Mouse (Mus musculus) liver, embryonic 12.5 days (tissue): ENCODE data around the gene Ghr. TPM values are rescaled to one million over a fixed set of nuclear protein-coding genes. Genes with fewer than 3 reads are reported as not detected.

ENCODE experiments used
- ATAC-seq: fragments of 200-750 bp; cut with Nextera tagmentation; 2 replicates; pipeline ENCODE4 v1.8.0; 2017; ENCODE audit warnings: moderate number of reproducible peaks, mild to moderate bottlenecking, moderate library complexity
- H3K27ac ChIP-seq: fragments of 300-500 bp; sonication (generic); 2 replicates; pipeline ENCODE4 v1.5.1; 2016; ENCODE audit warnings: mild to moderate bottlenecking
- H3K27me3 ChIP-seq: fragments of 300-500 bp; sonication (generic); replicated peaks from 2 replicates; pipeline ENCODE4 v1.6.1; 2016; ENCODE audit warnings: mild to moderate bottlenecking, moderate library complexity
- H3K36me3 ChIP-seq: fragments of 300-500 bp; sonication (generic); 2 replicates; pipeline ENCODE4 v1.6.1; 2016; ENCODE audit warnings: mild to moderate bottlenecking, moderate library complexity
- H3K4me1 ChIP-seq: fragments of 300-500 bp; sonication (generic); 2 replicates; pipeline ENCODE4 v1.6.1; 2016
- H3K4me2 ChIP-seq: fragments of 300-500 bp; sonication (generic); 2 replicates; pipeline ENCODE4 v1.6.1; 2016; ENCODE audit warnings: mild to moderate bottlenecking, moderate library complexity
- H3K4me3 ChIP-seq: fragments of 300-500 bp; sonication (generic); 2 replicates; pipeline ENCODE4 v1.5.1; 2016; ENCODE audit warnings: mild to moderate bottlenecking, moderate library complexity
- H3K9ac ChIP-seq: fragments of 300-500 bp; sonication (generic); 2 replicates; pipeline ENCODE4 v1.6.1; 2016; ENCODE audit warnings: mild to moderate bottlenecking, moderate library complexity
- H3K9me3 ChIP-seq: fragments of 300-500 bp; sonication (generic); replicated peaks from 2 replicates; pipeline ENCODE4 v1.6.1; 2016; ENCODE audit warnings: mild to moderate bottlenecking, moderate library complexity
- WGBS: fragments of 180-500 bp; shearing (Covaris S2); methylation state at CpG from one replicate; pipeline ENCODE4 v1.1.7; 2016; ENCODE audit not compliant: insufficient replicate concordance; 5-methylcytosine and 5-hydroxymethylcytosine counted together
- polyA plus RNA-seq: library from polyadenylated mRNA; unstranded; fragments of >200 nt; fragmentation: Nextera tagmentation; extraction: Ambion mirVana; gene quantifications from 2 replicates; pipeline ENCODE4 v1.2.1, GENCODE M21; 2016

Gene Ghr
- polyA plus RNA-seq, 1 experiment from 2014 or later: 24.9 TPM

GRCm38 (mm10) chr15:3300361-3301100 is 282.8 kb downstream of the Ghr start:
- Histone ChIP-seq H3K9ac (no peak overlapping the region), H3K4me3 (no peak overlapping the region), H3K36me3 (no peaks in the 10 kb centered on the region), H3K4me2 (no peak overlapping the region), H3K27ac (no peak overlapping the region), H3K27me3 (no peaks in the 10 kb centered on the region), H3K9me3 (no peaks in the 10 kb centered on the region), H3K4me1 (no peaks in the 10 kb centered on the region)
- 59% methylated on average over 4 of the region's 4 CpGs for WGBS
- ATAC-seq: no peak

- no peak overlapping the region for H3K9ac ChIP-seq
- no peak overlapping the region for H3K27ac ChIP-seq
- no peak for ATAC-seq
- no peaks in the 10 kb centered on the region for H3K36me3 ChIP-seq
- no peak overlapping the region for H3K4me3 ChIP-seq
- H3K27me3 ChIP-seq: no peaks in the 10 kb centered on the region
- H3K4me2 ChIP-seq: no peak overlapping the region
- no peaks in the 10 kb centered on the region for H3K4me1 ChIP-seq
- no peaks in the 10 kb centered on the region for H3K9me3 ChIP-seq
- WGBS: 57% methylated on average over 8 of the region's 8 CpGs
These were observed 285.7 kb downstream of the Ghr start for GRCm38 (mm10) chr15:3297615-3298014.

GRCm38 (mm10) chr15:3295986-3296385 is 287.3 kb downstream of the Ghr start:
- H3K9me3 ChIP-seq: no peaks in the 10 kb centered on the region
- WGBS: 72% methylated on average over 1 of the region's 1 CpGs
- ATAC-seq: no peak
- no peaks in the 10 kb centered on the region for H3K27me3 ChIP-seq
- no peak overlapping the region for H3K9ac ChIP-seq
- no peak overlapping the region for H3K4me3 ChIP-seq
- H3K27ac ChIP-seq: no peak overlapping the region
- H3K4me2 ChIP-seq: no peak overlapping the region
- no peaks in the 10 kb centered on the region for H3K36me3 ChIP-seq
- no peaks in the 10 kb centered on the region for H3K4me1 ChIP-seq

- 16% methylated on average over 1 of the region's 1 CpGs for WGBS
- Histone ChIP-seq H3K27me3 (no peaks in the 10 kb centered on the region), H3K4me1 (no peaks in the 10 kb centered on the region), H3K9me3 (no peaks in the 10 kb centered on the region), H3K4me2 (no peak overlapping the region), H3K9ac (no peak overlapping the region), H3K27ac (no peak overlapping the region), H3K36me3 (no peaks in the 10 kb centered on the region), H3K4me3 (no peak overlapping the region)
- ATAC-seq: no peak
These were observed 289.8 kb downstream of the Ghr start for GRCm38 (mm10) chr15:3293477-3293876.

GRCm38 (mm10) chr15:3290435-3290834 is 292.9 kb downstream of the Ghr start:
- ATAC-seq: no peak
- Histone ChIP-seq H3K27me3 (no peaks in the 10 kb centered on the region), H3K4me2 (no peak overlapping the region), H3K4me3 (no peak overlapping the region), H3K27ac (no peak overlapping the region), H3K9me3 (no peaks in the 10 kb centered on the region), H3K4me1 (no peaks in the 10 kb centered on the region), H3K9ac (no peak overlapping the region), H3K36me3 (no peaks in the 10 kb centered on the region)
- WGBS: 62% methylated on average over 3 of the region's 3 CpGs

- no peaks in the 10 kb centered on the region for H3K4me1 ChIP-seq
- no peaks in the 10 kb centered on the region for H3K27me3 ChIP-seq
- no peak overlapping the region for H3K9ac ChIP-seq
- no peak overlapping the region for H3K27ac ChIP-seq
- H3K36me3 ChIP-seq: no peaks in the 10 kb centered on the region
- no peak overlapping the region for H3K4me2 ChIP-seq
- no peaks in the 10 kb centered on the region for H3K9me3 ChIP-seq
- ATAC-seq: no peak
- H3K4me3 ChIP-seq: no peak overlapping the region
These were observed 297.3 kb downstream of the Ghr start for GRCm38 (mm10) chr15:3286032-3286431.

- Histone ChIP-seq H3K4me3 (no peak overlapping the region), H3K4me1 (no peaks in the 10 kb centered on the region), H3K4me2 (no peak overlapping the region), H3K27me3 (no peaks in the 10 kb centered on the region), H3K27ac (no peak overlapping the region), H3K9me3 (no peaks in the 10 kb centered on the region), H3K9ac (no peak overlapping the region), H3K36me3 (peaks cover 19% of the 10 kb centered on the region)
- 71% methylated on average over 1 of the region's 1 CpGs for WGBS
- no peak for ATAC-seq
These were observed 301.6 kb downstream of the Ghr start for GRCm38 (mm10) chr15:3281737-3282136.

GRCm38 (mm10) chr15:3281216-3281615 is 302.1 kb downstream of the Ghr start:
- Histone ChIP-seq H3K4me2 (no peak overlapping the region), H3K4me3 (no peak overlapping the region), H3K9me3 (no peaks in the 10 kb centered on the region), H3K4me1 (no peaks in the 10 kb centered on the region), H3K36me3 (peaks cover 19% of the 10 kb centered on the region), H3K9ac (no peak overlapping the region), H3K27me3 (no peaks in the 10 kb centered on the region), H3K27ac (no peak overlapping the region)
- ATAC-seq: no peak

GRCm38 (mm10) chr15:3279242-3279641 is 304.1 kb downstream of the Ghr start:
- ATAC-seq: no peak

GRCm38 (mm10) chr15:3277391-3277790 is 305.9 kb downstream of the Ghr start:
- Histone ChIP-seq H3K9me3 (no peaks in the 10 kb centered on the region), H3K27ac (no peak overlapping the region), H3K4me2 (no peak overlapping the region), H3K27me3 (no peaks in the 10 kb centered on the region), H3K4me3 (no peak overlapping the region), H3K4me1 (no peaks in the 10 kb centered on the region), H3K9ac (no peak overlapping the region), H3K36me3 (peaks cover 30% of the 10 kb centered on the region)
- 73% methylated on average over 2 of the region's 2 CpGs for WGBS
- no peak for ATAC-seq

More at GRCm38 (mm10) chr15:3279242-3279641, 304.1 kb downstream of the Ghr start:
- no peaks in the 10 kb centered on the region for H3K27me3 ChIP-seq
- no peak overlapping the region for H3K4me3 ChIP-seq
- no peaks in the 10 kb centered on the region for H3K9me3 ChIP-seq
- peaks cover 30% of the 10 kb centered on the region for H3K36me3 ChIP-seq
- H3K27ac ChIP-seq: no peak overlapping the region
- H3K4me1 ChIP-seq: no peaks in the 10 kb centered on the region
- no peak overlapping the region for H3K9ac ChIP-seq
- 59% methylated on average over 7 of the region's 7 CpGs for WGBS
- no peak overlapping the region for H3K4me2 ChIP-seq

- Histone ChIP-seq H3K4me2 (peak overlapping the region; percentile 57), H3K9ac (0 out of 2 replicates have a peak overlapping the region, but pooled peaks have one; percentile 31), H3K4me1 (peaks cover 11% of the 10 kb centered on the region; the same call in 1 of the 2 replicates), H3K27ac (no peak overlapping the region), H3K27me3 (no peaks in the 10 kb centered on the region), H3K4me3 (peak overlapping the region; percentile 55), H3K36me3 (peaks cover 21% of the 10 kb centered on the region), H3K9me3 (no peaks in the 10 kb centered on the region)
- WGBS: 64% methylated on average over 1 of the region's 1 CpGs
- ATAC-seq: no peak
These were observed 310.1 kb downstream of the Ghr start for GRCm38 (mm10) chr15:3273191-3273590.

- WGBS: 22% methylated on average over 6 of the region's 6 CpGs
These were observed 312.1 kb downstream of the Ghr start for GRCm38 (mm10) chr15:3271216-3271615.

GRCm38 (mm10) chr15:3270646-3271077 is 312.6 kb downstream of the Ghr start:
- Histone ChIP-seq H3K36me3 (peaks cover 7% of the 10 kb centered on the region), H3K4me2 (peak overlapping the region; percentile 57), H3K9ac (peak overlapping the region; percentile 40), H3K4me3 (peak overlapping the region; percentile 55), H3K27me3 (no peaks in the 10 kb centered on the region), H3K27ac (peak overlapping the region; percentile 69), H3K4me1 (peaks cover 11% of the 10 kb centered on the region; the same call in 1 of the 2 replicates), H3K9me3 (no peaks in the 10 kb centered on the region)
- ATAC-seq: peak; percentile 89
- WGBS: 2% methylated on average over 12 of the region's 12 CpGs

More at GRCm38 (mm10) chr15:3271216-3271615, 312.1 kb downstream of the Ghr start:
- Histone ChIP-seq H3K27ac (peak overlapping the region; percentile 64), H3K4me2 (peak overlapping the region; percentile 57), H3K4me3 (peak overlapping the region; percentile 55), H3K9me3 (no peaks in the 10 kb centered on the region), H3K9ac (peak overlapping the region; percentile 68), H3K36me3 (peaks cover 12% of the 10 kb centered on the region), H3K27me3 (no peaks in the 10 kb centered on the region), H3K4me1 (peaks cover 11% of the 10 kb centered on the region; the same call in 1 of the 2 replicates)
- ATAC-seq: peak; percentile 49; the same call in 1 of the 2 replicates
